Mouse (Mus musculus) myocyte (in vitro differentiated cells): ENCODE data around the gene Fhl3. TPM values are rescaled to one million over a fixed set of nuclear protein-coding genes. Genes with fewer than 3 reads are reported as not detected.

ENCODE experiments used
- H3K27me3 ChIP-seq: one replicate; pipeline ENCODE4 v1.6.1; 2011; ENCODE audit not compliant: control insufficient read depth, insufficient read depth, insufficient read length
- H3K36me3 ChIP-seq: one replicate; pipeline ENCODE4 v1.6.1; 2011; ENCODE audit not compliant: control insufficient read depth, insufficient read depth
- H3K4me2 ChIP-seq: one replicate; pipeline ENCODE4 v1.6.1; 2011; ENCODE audit warnings: low read depth, control low read depth
- H3K4me3 ChIP-seq: one replicate; pipeline ENCODE4 v1.5.1; 2011; ENCODE audit warnings: mild to moderate bottlenecking, control low read depth, moderate library complexity
- H3K79me2 ChIP-seq: one replicate; pipeline ENCODE4 v1.6.1; 2011; ENCODE audit not compliant: control insufficient read depth, insufficient read depth
- H3ac ChIP-seq: one replicate; pipeline ENCODE4 v1.6.1; 2011; ENCODE audit not compliant: control insufficient read depth, insufficient read length
- CEBPB ChIP-seq: IDR thresholded peaks from 2 replicates; pipeline ENCODE4 v1.6.1; 2011; ENCODE audit warnings: mild to moderate bottlenecking, moderate library complexity; ENCODE audit not compliant: poor library complexity, insufficient read depth, severe bottlenecking
- E2F4 ChIP-seq: IDR thresholded peaks from one replicate; pipeline ENCODE4 v1.6.1; 2011; ENCODE audit warnings: mild to moderate bottlenecking, control low read depth, moderate library complexity; ENCODE audit not compliant: insufficient read depth
- MAX ChIP-seq: IDR thresholded peaks from one replicate; pipeline ENCODE4 v1.6.1; 2011; ENCODE audit warnings: low read depth, mild to moderate bottlenecking, control low read depth
- MYOD1 ChIP-seq, 3 experiments: IDR thresholded peaks; one replicate each; pipeline ENCODE4 v1.6.1; 2011; ENCODE audit warnings: control low read depth in 2 of 3, low read depth in 2 of 3, mild to moderate bottlenecking in 2 of 3, moderate library complexity in 1 of 3; ENCODE audit not compliant: insufficient read length in 2 of 3, control insufficient read depth in 1 of 3
- MYOG ChIP-seq, 3 experiments: IDR thresholded peaks; one replicate each; pipeline ENCODE4 v1.6.1; 2011; ENCODE audit warnings: control low read depth in 2 of 3, low read depth in 2 of 3, mild to moderate bottlenecking in 2 of 3; ENCODE audit not compliant: insufficient read length in 2 of 3, control insufficient read depth in 1 of 3, insufficient read depth in 1 of 3
- POLR2A ChIP-seq: IDR thresholded peaks from one replicate; pipeline ENCODE4 v1.6.1; 2011; ENCODE audit warnings: low read depth, mild to moderate bottlenecking, control low read depth, moderate library complexity; ENCODE audit not compliant: insufficient read length
- POLR2AphosphoS2 ChIP-seq: IDR thresholded peaks from one replicate; pipeline ENCODE4 v1.6.1; 2011; ENCODE audit warnings: low read depth, control low read depth; ENCODE audit not compliant: insufficient read length
- REST ChIP-seq: IDR thresholded peaks from one replicate; pipeline ENCODE4 v1.6.1; 2011; ENCODE audit warnings: mild to moderate bottlenecking, control low read depth, moderate library complexity; ENCODE audit not compliant: insufficient read depth, insufficient read length
- SRF ChIP-seq: IDR thresholded peaks from one replicate; pipeline ENCODE4 v1.6.1; 2011; ENCODE audit warnings: low read depth; ENCODE audit not compliant: control insufficient read depth, insufficient read length
- TCF12 ChIP-seq: IDR thresholded peaks from one replicate; pipeline ENCODE4 v1.6.1; 2011; ENCODE audit warnings: mild to moderate bottlenecking, control low read depth; ENCODE audit not compliant: poor library complexity, insufficient read depth, severe bottlenecking
- TCF3 ChIP-seq: IDR thresholded peaks from one replicate; pipeline ENCODE4 v1.6.1; 2011; ENCODE audit warnings: low read depth, control low read depth; ENCODE audit not compliant: insufficient read length
- USF1 ChIP-seq: IDR thresholded peaks from one replicate; pipeline ENCODE4 v1.6.1; 2011; ENCODE audit warnings: low read depth, mild to moderate bottlenecking, control low read depth, moderate library complexity
- polyA plus RNA-seq: library from polyadenylated mRNA; unstranded; fragments of >200 nt; fragmentation: generic; extraction: Trizol; gene quantifications from one replicate; pipeline ENCODE4 v1.2.1, GENCODE M21; 2012; ENCODE audit warnings: missing spikeins

Gene Fhl3
- polyA plus RNA-seq = 110 TPM

DNA sequence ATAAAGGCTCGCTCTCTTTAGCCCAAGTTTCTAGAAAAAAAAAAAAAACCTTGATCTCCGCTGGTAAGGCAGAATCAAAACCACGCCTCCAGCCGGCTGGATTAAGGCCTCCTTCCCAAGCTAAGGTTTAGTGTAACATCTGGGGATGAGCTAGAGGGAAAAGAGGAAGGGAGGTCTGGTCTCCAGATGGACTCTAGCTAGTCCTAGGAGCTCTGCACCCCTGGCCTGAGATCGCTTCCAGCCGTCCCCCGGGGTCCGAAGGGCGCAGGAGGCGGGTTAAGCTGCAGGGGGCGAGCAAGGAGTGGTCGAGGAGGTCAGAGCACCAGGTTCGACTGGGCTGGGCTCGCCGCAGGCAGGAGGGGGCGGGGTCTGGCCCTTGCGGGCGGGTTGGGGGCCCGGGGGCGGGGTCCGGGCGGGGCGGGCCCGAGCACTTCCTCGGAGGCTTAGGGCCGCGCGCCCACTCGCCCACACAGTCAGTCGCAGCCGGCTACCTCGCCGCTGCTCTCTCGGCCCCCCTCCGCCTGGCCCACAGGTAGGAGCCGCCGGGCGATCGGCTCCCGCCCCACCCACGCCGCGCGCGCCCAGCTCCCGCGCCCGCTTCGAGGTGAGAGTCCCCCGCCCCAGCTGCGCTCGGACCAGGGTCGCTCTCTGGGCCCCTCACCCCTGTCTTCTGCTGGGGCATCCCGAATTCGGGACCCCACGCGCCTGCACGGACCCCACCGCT, at the start of gene Fhl3:
Fhl3 (plus strand) TSS at position 454 of the 724 bp plus-strand sequence.
- peaks cover 47% of the 10 kb centered on the region for H3K79me2 ChIP-seq
- peaks cover under 1% of the 10 kb centered on the region for H3K36me3 ChIP-seq
- peak within 1 kb of the TSS; percentile 97 for H3K4me3 ChIP-seq
- H3ac ChIP-seq = peak within 1 kb of the TSS; percentile 28
- TF ChIP-seq MYOD1 (IDR thresholded peaks at IDR 0.05; ENCODE audit: control insufficient read depth in 1 of 3, insufficient read length in 2 of 3, low read depth in 2 of 3) (peak in 1 of 3 experiments; percentile 41), TCF3 (no peak), USF1 (no peak), SRF (no peak), MAX (no peak), POLR2A (peak; percentile 96), REST (peak; percentile 24), TCF12 (no peak), MYOG (IDR thresholded peaks at IDR 0.05; ENCODE audit: control insufficient read depth in 1 of 3, insufficient read depth in 1 of 3, insufficient read length in 2 of 3, low read depth in 2 of 3) (peak in 1 of 3 experiments; percentile 8), CEBPB (no peak), POLR2AphosphoS2 (peak; percentile 97), E2F4 (no peak)
- H3K4me2 ChIP-seq = peak within 1 kb of the TSS; percentile 82
- no peaks in the 10 kb centered on the region for H3K27me3 ChIP-seq

- Histone ChIP-seq H3ac (no peak overlapping the region), H3K79me2 (no peaks in the 10 kb centered on the region), H3K36me3 (no peaks in the 10 kb centered on the region), H3K4me2 (no peak overlapping the region), H3K27me3 (peaks cover 78% of the 10 kb centered on the region), H3K4me3 (no peak overlapping the region)
- TF ChIP-seq TCF3 (no peak), CEBPB (no peak), TCF12 (no peak), USF1 (no peak), SRF (no peak), E2F4 (no peak), REST (no peak), POLR2A (no peak), POLR2AphosphoS2 (no peak), MYOD1 (IDR thresholded peaks at IDR 0.05; ENCODE audit: control insufficient read depth in 1 of 3, insufficient read length in 2 of 3, low read depth in 2 of 3) (no peak), MAX (no peak), MYOG (IDR thresholded peaks at IDR 0.05; ENCODE audit: control insufficient read depth in 1 of 3, insufficient read depth in 1 of 3, insufficient read length in 2 of 3, low read depth in 2 of 3) (no peak)
Measured at GRCm38 (mm10) chr4:124652886-124653285, 47.6 kb upstream of the Fhl3 start.

DNA sequence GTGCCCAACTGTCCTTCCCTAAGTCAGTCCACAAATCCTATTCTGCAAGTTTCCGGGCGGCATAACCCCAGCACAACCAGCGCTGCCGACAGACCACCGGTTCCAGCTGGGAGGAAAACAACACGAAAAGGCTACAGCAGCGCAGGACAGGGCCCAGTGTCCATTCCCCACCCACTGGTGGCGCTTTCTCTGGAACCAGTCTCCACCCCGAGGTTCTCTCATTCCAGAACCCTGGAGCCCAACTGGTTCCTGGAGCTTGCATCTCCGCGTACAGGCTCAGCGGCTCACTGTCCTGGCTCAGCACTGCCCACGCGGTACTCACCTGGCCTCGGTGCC, 44.0 kb upstream of the Fhl3 start, which contains the start of gene Pou3f1:
Pou3f1 (plus strand) TSS at position 290 of the 336 bp plus-strand sequence.
- TF ChIP-seq MAX (no peak), MYOD1 (IDR thresholded peaks at IDR 0.05; ENCODE audit: control insufficient read depth in 1 of 3, insufficient read length in 2 of 3, low read depth in 2 of 3) (no peak), REST (no peak), E2F4 (no peak), SRF (no peak), MYOG (IDR thresholded peaks at IDR 0.05; ENCODE audit: control insufficient read depth in 1 of 3, insufficient read depth in 1 of 3, insufficient read length in 2 of 3, low read depth in 2 of 3) (no peak), USF1 (no peak), POLR2AphosphoS2 (no peak), TCF3 (no peak), TCF12 (no peak), POLR2A (no peak), CEBPB (no peak)
- no peaks in the 10 kb centered on the region for H3K79me2 ChIP-seq
- H3K4me3 ChIP-seq = no peak within 1 kb of the TSS
- H3ac ChIP-seq = peak within 1 kb of the TSS; percentile 12
- peak within 1 kb of the TSS; percentile 72 for H3K4me2 ChIP-seq
- H3K36me3 ChIP-seq = no peaks in the 10 kb centered on the region
- peaks cover 80% of the 10 kb centered on the region for H3K27me3 ChIP-seq

GRCm38 (mm10) chr4:124656854-124657650, 43.4 kb upstream of the Fhl3 start:
- Histone ChIP-seq H3K27me3 (peaks cover 83% of the 10 kb centered on the region), H3K79me2 (no peaks in the 10 kb centered on the region), H3K4me3 (no peak overlapping the region), H3K36me3 (no peaks in the 10 kb centered on the region), H3ac (peak overlapping the region; percentile 12), H3K4me2 (peak overlapping the region; percentile 72)
- no peak for TF ChIP-seq POLR2A
- no peak for TF ChIP-seq CEBPB
- no peak for TF ChIP-seq E2F4
- no peak for TF ChIP-seq TCF12
- TF ChIP-seq TCF3 = no peak
- no peak for TF ChIP-seq USF1
- no peak for TF ChIP-seq REST
- TF ChIP-seq POLR2AphosphoS2 = no peak
